Mouse (Mus musculus): Measurements from ENCODE around the gene Slc26a1. TPM values are rescaled to one million over a fixed set of nuclear protein-coding genes. Genes with fewer than 3 reads are reported as not detected.

Gene Slc26a1
- polyA plus RNA-seq, 1 experiment = not detected

DNA sequence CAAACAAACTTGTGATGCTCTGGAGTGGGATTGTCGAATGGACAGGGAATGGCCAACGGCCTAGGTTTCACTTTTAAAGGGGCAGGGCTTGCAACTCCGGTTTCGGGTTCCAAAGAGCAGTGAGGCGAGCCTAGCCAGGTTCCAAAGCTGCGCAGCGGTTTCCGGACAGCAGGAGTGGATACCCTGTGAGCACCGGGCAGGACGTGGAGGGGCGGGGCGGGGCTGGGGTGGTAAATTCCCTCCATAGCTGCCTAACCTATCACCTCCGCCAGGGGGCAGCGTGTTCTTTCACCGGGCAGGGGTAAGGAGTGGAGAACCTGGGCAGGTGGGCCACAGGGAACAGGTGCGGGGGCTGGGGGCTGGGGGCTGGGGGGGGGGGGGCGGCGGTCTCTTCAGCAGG, 16.9 kb upstream of the Slc26a1 start, which contains the start of gene Fgfrl1:
Fgfrl1 (plus strand) TSS at position 112 of the 400 bp plus-strand sequence.
- Histone ChIP-seq H3K27me3 (ENCODE audit: control insufficient read depth, insufficient read depth, low read length) (no peaks in the 10 kb centered on the region), H3K4me1 (ENCODE audit: control insufficient read depth, insufficient read depth, insufficient read length, low read length) (peaks cover 7% of the 10 kb centered on the region), H3K27ac (ENCODE audit: insufficient read depth, low read depth, low read length) (no peak within 1 kb of the TSS; the same call in 1 of the 2 replicates), H3K4me3 (ENCODE audit: low read depth, low read length) (peak within 1 kb of the TSS; percentile 57), H3K36me3 (ENCODE audit: control insufficient read depth, insufficient read depth, low read length) (no peaks in the 10 kb centered on the region)
- 2% methylated on average over 16 of the region's 18 CpGs for WGBS
- TF ChIP-seq CTCF (IDR thresholded peaks at IDR 0.05; ENCODE audit: extremely low read depth, insufficient read length, insufficient replicate concordance, low read depth, low read length) (peak; percentile 54; the same call in 1 of the 2 replicates), POLR2A (IDR thresholded peaks at IDR 0.05; ENCODE audit: low read depth, low read length) (no peak)

DNA sequence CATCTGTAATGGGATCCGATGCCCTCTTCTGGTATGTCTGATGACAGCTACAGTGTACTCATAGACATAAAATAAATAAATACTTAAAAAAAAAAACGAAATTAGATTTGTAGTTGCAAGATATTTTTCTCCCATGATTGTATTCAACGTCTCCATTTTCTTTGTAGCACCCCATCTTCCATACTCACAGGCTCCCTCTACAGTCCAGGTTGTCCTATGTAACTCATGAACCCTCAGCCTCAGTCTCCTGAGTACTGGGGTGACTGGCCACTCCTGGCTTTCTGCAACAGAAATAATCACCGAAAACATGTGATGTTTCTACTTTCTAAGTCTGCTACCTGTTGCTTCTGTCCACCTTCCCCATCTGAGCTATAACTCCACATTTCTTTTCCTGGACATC, 15.8 kb upstream of the Slc26a1 start:
- 72% methylated on average over 4 of the region's 4 CpGs for WGBS
- Histone ChIP-seq H3K27me3 (ENCODE audit: control insufficient read depth, insufficient read depth, low read length) (no peaks in the 10 kb centered on the region), H3K4me1 (ENCODE audit: control insufficient read depth, insufficient read depth, insufficient read length, low read length) (peaks cover 7% of the 10 kb centered on the region), H3K4me3 (ENCODE audit: low read depth, low read length) (no peak overlapping the region), H3K36me3 (ENCODE audit: control insufficient read depth, insufficient read depth, low read length) (no peaks in the 10 kb centered on the region), H3K27ac (ENCODE audit: insufficient read depth, low read depth, low read length) (no peak overlapping the region)
- no peak for TF ChIP-seq POLR2A (IDR thresholded peaks at IDR 0.05; ENCODE audit: low read depth, low read length)
- TF ChIP-seq CTCF (IDR thresholded peaks at IDR 0.05; ENCODE audit: extremely low read depth, insufficient read length, insufficient replicate concordance, low read depth, low read length) = no peak

DNA sequence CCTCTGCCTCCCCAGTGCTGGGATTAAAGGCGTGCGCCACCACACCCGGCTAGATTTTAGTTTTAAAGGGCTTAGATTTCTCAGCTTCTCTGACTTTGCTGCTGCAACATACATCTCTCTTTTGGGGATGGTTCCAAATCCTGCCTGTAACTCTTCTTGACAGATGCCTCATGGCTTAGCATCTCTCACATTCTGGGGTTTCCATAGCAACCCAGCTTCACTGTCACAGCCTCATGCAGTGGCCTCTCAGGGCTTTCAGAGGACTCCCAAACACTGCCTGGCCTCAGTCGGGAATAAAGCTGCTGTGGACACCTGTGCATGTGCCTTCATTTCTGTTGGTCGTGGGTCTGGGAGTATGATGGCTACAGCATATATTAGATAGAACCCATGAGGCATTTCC, 13.7 kb upstream of the Slc26a1 start:
- H3K4me3 ChIP-seq (ENCODE audit: low read depth, low read length) = no peak overlapping the region
- no peaks in the 10 kb centered on the region for H3K36me3 ChIP-seq (ENCODE audit: control insufficient read depth, insufficient read depth, low read length)
- H3K27me3 ChIP-seq (ENCODE audit: control insufficient read depth, insufficient read depth, low read length) = no peaks in the 10 kb centered on the region
- H3K27ac ChIP-seq (ENCODE audit: insufficient read depth, low read depth, low read length) = no peak overlapping the region
- TF ChIP-seq POLR2A (IDR thresholded peaks at IDR 0.05; ENCODE audit: low read depth, low read length) (no peak), CTCF (IDR thresholded peaks at IDR 0.05; ENCODE audit: extremely low read depth, insufficient read length, insufficient replicate concordance, low read depth, low read length) (no peak)
- 81% methylated on average over 5 of the region's 5 CpGs for WGBS
- H3K4me1 ChIP-seq (ENCODE audit: control insufficient read depth, insufficient read depth, insufficient read length, low read length) = peaks cover 7% of the 10 kb centered on the region

- Histone ChIP-seq H3K36me3 (ENCODE audit: control insufficient read depth, insufficient read depth, low read length) (peaks cover 6% of the 10 kb centered on the region), H3K27ac (ENCODE audit: insufficient read depth, low read depth, low read length) (no peak overlapping the region), H3K4me1 (ENCODE audit: control insufficient read depth, insufficient read depth, insufficient read length, low read length) (no peaks in the 10 kb centered on the region; the same call in 1 of the 2 replicates), H3K4me3 (ENCODE audit: low read depth, low read length) (no peak overlapping the region), H3K27me3 (ENCODE audit: control insufficient read depth, insufficient read depth, low read length) (no peaks in the 10 kb centered on the region)
- 95% methylated on average over 6 of the region's 6 CpGs for WGBS
- no peak for TF ChIP-seq POLR2A (IDR thresholded peaks at IDR 0.05; ENCODE audit: low read depth, low read length)
- TF ChIP-seq CTCF (IDR thresholded peaks at IDR 0.05; ENCODE audit: extremely low read depth, insufficient read length, insufficient replicate concordance, low read depth, low read length) = no peak
Measured at GRCm38 (mm10) chr5:108680871-108681270, 5.5 kb upstream of the Slc26a1 start.

DNA sequence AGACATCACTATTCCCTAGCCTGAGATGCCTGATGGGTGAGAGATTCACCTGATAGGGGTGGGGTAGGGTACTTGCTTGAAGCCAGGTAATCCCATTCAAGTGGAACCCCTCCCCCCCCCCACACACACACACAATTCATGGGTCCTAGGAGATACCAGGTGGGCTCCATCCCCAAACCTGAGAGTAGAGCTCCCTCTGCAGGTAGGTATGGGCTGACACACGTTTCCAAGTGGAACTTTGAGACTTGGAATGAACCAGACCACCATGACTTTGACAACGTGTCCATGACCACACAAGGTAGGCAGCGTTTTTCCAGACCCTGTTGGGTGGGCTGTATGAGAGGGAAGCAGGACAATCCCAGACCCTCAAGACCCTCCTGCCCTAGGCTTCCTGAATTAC, 4.5 kb upstream of the Slc26a1 start:
- Histone ChIP-seq H3K27ac (ENCODE audit: insufficient read depth, low read depth, low read length) (no peak overlapping the region), H3K27me3 (ENCODE audit: control insufficient read depth, insufficient read depth, low read length) (no peaks in the 10 kb centered on the region), H3K4me3 (ENCODE audit: low read depth, low read length) (no peak overlapping the region), H3K4me1 (ENCODE audit: control insufficient read depth, insufficient read depth, insufficient read length, low read length) (no peaks in the 10 kb centered on the region; the same call in 1 of the 2 replicates), H3K36me3 (ENCODE audit: control insufficient read depth, insufficient read depth, low read length) (peaks cover 6% of the 10 kb centered on the region)
- 63% methylated on average over 3 of the region's 3 CpGs for WGBS
- TF ChIP-seq CTCF (IDR thresholded peaks at IDR 0.05; ENCODE audit: extremely low read depth, insufficient read length, insufficient replicate concordance, low read depth, low read length) = peak; percentile 40; the same call in 1 of the 2 replicates
- TF ChIP-seq POLR2A (IDR thresholded peaks at IDR 0.05; ENCODE audit: low read depth, low read length) = no peak

DNA sequence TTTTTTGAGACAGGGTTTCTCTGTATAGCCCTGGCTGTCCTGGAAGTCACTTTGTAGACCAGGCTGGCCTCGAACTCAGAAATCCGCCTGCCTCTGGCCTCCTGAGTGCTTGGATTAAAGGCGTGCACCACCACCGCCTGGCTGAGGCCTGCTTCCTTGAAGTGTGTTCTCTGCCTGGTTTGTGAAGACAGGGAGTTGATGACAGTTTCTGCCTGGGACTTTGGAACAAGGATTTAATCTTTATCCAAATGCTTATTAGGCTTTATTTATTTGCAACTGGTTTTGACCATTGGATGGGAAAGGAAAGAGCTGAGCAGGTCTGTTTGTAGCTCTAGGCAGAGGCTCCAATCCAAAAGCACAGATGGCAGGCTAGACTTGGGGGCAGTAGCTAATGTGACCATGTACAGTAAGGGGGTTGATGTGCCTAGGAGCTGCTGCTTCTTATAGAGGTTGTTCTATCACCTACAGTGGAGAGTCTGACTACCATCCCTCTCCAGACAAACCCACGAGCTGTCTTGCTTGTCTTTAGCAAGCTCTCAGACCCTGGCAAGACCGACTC, 3.0 kb upstream of the Slc26a1 start:
- Histone ChIP-seq H3K4me3 (ENCODE audit: low read depth, low read length) (no peak overlapping the region), H3K36me3 (ENCODE audit: control insufficient read depth, insufficient read depth, low read length) (peaks cover 6% of the 10 kb centered on the region), H3K27ac (ENCODE audit: insufficient read depth, low read depth, low read length) (no peak overlapping the region), H3K4me1 (ENCODE audit: control insufficient read depth, insufficient read depth, insufficient read length, low read length) (no peaks in the 10 kb centered on the region; the same call in none of the 2 replicates), H3K27me3 (ENCODE audit: control insufficient read depth, insufficient read depth, low read length) (no peaks in the 10 kb centered on the region)
- TF ChIP-seq POLR2A (IDR thresholded peaks at IDR 0.05; ENCODE audit: low read depth, low read length) (no peak), CTCF (IDR thresholded peaks at IDR 0.05; ENCODE audit: extremely low read depth, insufficient read length, insufficient replicate concordance, low read depth, low read length) (no peak)
- 87% methylated on average over 6 of the region's 6 CpGs for WGBS

GRCm38 (mm10) chr5:108677605-108678295, 2.4 kb upstream of the Slc26a1 start:
- Histone ChIP-seq H3K4me3 (ENCODE audit: low read depth, low read length) (no peak overlapping the region), H3K27ac (ENCODE audit: insufficient read depth, low read depth, low read length) (no peak overlapping the region), H3K4me1 (ENCODE audit: control insufficient read depth, insufficient read depth, insufficient read length, low read length) (no peaks in the 10 kb centered on the region; the same call in none of the 2 replicates), H3K36me3 (ENCODE audit: control insufficient read depth, insufficient read depth, low read length) (peaks cover 4% of the 10 kb centered on the region), H3K27me3 (ENCODE audit: control insufficient read depth, insufficient read depth, low read length) (no peaks in the 10 kb centered on the region)
- whole genome bisulfite sequencing = 41% methylated on average over 25 of the region's 25 CpGs
- TF ChIP-seq CTCF (IDR thresholded peaks at IDR 0.05; ENCODE audit: extremely low read depth, insufficient read length, insufficient replicate concordance, low read depth, low read length) = no peak
- TF ChIP-seq POLR2A (IDR thresholded peaks at IDR 0.05; ENCODE audit: low read depth, low read length) = no peak

Measured in small intestine, adult 2 months (tissue).